Mouse (Mus musculus) liver, postnatal 0 days (tissue): Measurements from ENCODE around the gene Dtx3.
"Not testable (repeated sequence)": the region's sequence is repeated elsewhere in the genome, so short reads cannot be mapped to it uniquely, and the experiment has no call there.

Experiments
- CTCF ChIP-seq: sonication (generic); IDR thresholded peaks from 2 replicates; pipeline ENCODE4 v1.5.1; 2016; ENCODE audit warnings: antibody characterized with exemption, low read depth
- EP300 ChIP-seq: IDR thresholded peaks from 2 replicates; pipeline ENCODE4 v1.6.1; 2016; ENCODE audit warnings: antibody characterized with exemption, low read depth, mild to moderate bottlenecking

- TF ChIP-seq CTCF, EP300: not testable (repeated sequence)
Measured at GRCm38 (mm10) chr10:127192057-127192328, 3.5 kb downstream of the Dtx3 start.
